Mouse (Mus musculus): ENCODE results near the gene Insl3. TPM values are rescaled to one million over a fixed set of nuclear protein-coding genes. Genes with fewer than 3 reads are reported as not detected.
"Not testable (repeated sequence)": the region's sequence is repeated elsewhere in the genome, so short reads cannot be mapped to it uniquely, and the experiment has no call there.

Gene Insl3
- polyA plus RNA-seq, 1 experiment from 2014 or later: 0.37 TPM

GRCm38 (mm10) chr8:71693166-71694041 lies 4.4 kb downstream of the Insl3 start:
- peaks cover 81% of the 10 kb centered on the region for H3K27me3 ChIP-seq (ENCODE audit: control insufficient read depth, insufficient read depth, low read length)
- DNase-seq (ENCODE audit: low spot score): peak; percentile 43
- no peak overlapping the region for H3K27ac ChIP-seq (ENCODE audit: low read depth, low read length)
- no peak overlapping the region for H3K4me2 ChIP-seq (replicated peaks; ENCODE audit: low read depth, low read length)
- H3K4me1 ChIP-seq (replicated peaks; ENCODE audit: control insufficient read depth, insufficient read depth, low read length): peaks cover 6% of the 10 kb centered on the region; the same call in 1 of the 2 replicates
- H3K36me3 ChIP-seq (ENCODE audit: control insufficient read depth, insufficient read depth, low read length): no peaks in the 10 kb centered on the region
- WGBS: 11% methylated on average over 68 of the region's 68 CpGs
- no peaks in the 10 kb centered on the region for H3K9me3 ChIP-seq (ENCODE audit: control insufficient read depth, low read length)
- H3K4me3 ChIP-seq (ENCODE audit: low read depth, low read length): peak overlapping the region; percentile 8; the same call in 1 of the 2 replicates
- H3K9ac ChIP-seq (ENCODE audit: low read depth, low read length): no peak overlapping the region
- no peak for ATAC-seq (ENCODE audit: low FRiP score)

GRCm38 (mm10) chr8:71695456-71695855 lies 6.4 kb downstream of the Insl3 start:
- DNase-seq (ENCODE audit: low spot score); H3K4me3 ChIP-seq (ENCODE audit: low read depth, low read length); H3K4me2 ChIP-seq (replicated peaks; ENCODE audit: low read depth, low read length); ATAC-seq (ENCODE audit: low FRiP score); H3K4me1 ChIP-seq (replicated peaks; ENCODE audit: control insufficient read depth, insufficient read depth, low read length); H3K27ac ChIP-seq (ENCODE audit: low read depth, low read length); H3K9ac ChIP-seq (ENCODE audit: low read depth, low read length); H3K36me3 ChIP-seq (ENCODE audit: control insufficient read depth, insufficient read depth, low read length); H3K9me3 ChIP-seq (ENCODE audit: control insufficient read depth, low read length): not testable (repeated sequence)
- 64% methylated on average over 12 of the region's 12 CpGs for WGBS
- H3K27me3 ChIP-seq (ENCODE audit: control insufficient read depth, insufficient read depth, low read length): peaks cover 73% of the 10 kb centered on the region

GRCm38 (mm10) chr8:71700493-71701269 lies 11.7 kb downstream of the Insl3 start:
- 0 out of 2 replicates have a peak, but pooled peaks have one; percentile 40 for ATAC-seq (ENCODE audit: low FRiP score)
- H3K36me3 ChIP-seq (ENCODE audit: control insufficient read depth, insufficient read depth, low read length): no peaks in the 10 kb centered on the region
- 10% methylated on average over 29 of the region's 29 CpGs for WGBS
- no peak overlapping the region for H3K9ac ChIP-seq (ENCODE audit: low read depth, low read length)
- H3K9me3 ChIP-seq (ENCODE audit: control insufficient read depth, low read length): no peaks in the 10 kb centered on the region
- no peak overlapping the region for H3K4me2 ChIP-seq (replicated peaks; ENCODE audit: low read depth, low read length)
- H3K4me3 ChIP-seq (ENCODE audit: low read depth, low read length): no peak overlapping the region
- H3K27me3 ChIP-seq (ENCODE audit: control insufficient read depth, insufficient read depth, low read length): peaks cover 47% of the 10 kb centered on the region
- no peak overlapping the region for H3K27ac ChIP-seq (ENCODE audit: low read depth, low read length)
- peak; percentile 25 for DNase-seq (ENCODE audit: low spot score)
- no peaks in the 10 kb centered on the region for H3K4me1 ChIP-seq (replicated peaks; ENCODE audit: control insufficient read depth, insufficient read depth, low read length)

GRCm38 (mm10) chr8:71701414-71702086 lies 12.5 kb downstream of the Insl3 start, which contains the start of gene B3gnt3:
B3gnt3 (minus strand) TSS chr8:71701789.
- Histone ChIP-seq H3K36me3 (ENCODE audit: control insufficient read depth, insufficient read depth, low read length) (no peaks in the 10 kb centered on the region), H3K9ac (ENCODE audit: low read depth, low read length) (no peak within 1 kb of the TSS), H3K4me2 (replicated peaks; ENCODE audit: low read depth, low read length) (no peak within 1 kb of the TSS), H3K27me3 (ENCODE audit: control insufficient read depth, insufficient read depth, low read length) (peaks cover 46% of the 10 kb centered on the region), H3K27ac (ENCODE audit: low read depth, low read length) (no peak within 1 kb of the TSS), H3K4me3 (ENCODE audit: low read depth, low read length) (no peak within 1 kb of the TSS), H3K4me1 (replicated peaks; ENCODE audit: control insufficient read depth, insufficient read depth, low read length) (no peaks in the 10 kb centered on the region), H3K9me3 (ENCODE audit: control insufficient read depth, low read length) (no peaks in the 10 kb centered on the region)
- ATAC-seq (ENCODE audit: low FRiP score) (no peak), DNase-seq (ENCODE audit: low spot score) (peak; percentile 12)
- WGBS: 18% methylated on average over 25 of the region's 34 CpGs

- Histone ChIP-seq H3K4me2 (replicated peaks; ENCODE audit: low read depth, low read length) (no peak overlapping the region), H3K4me3 (ENCODE audit: low read depth, low read length) (no peak overlapping the region), H3K4me1 (replicated peaks; ENCODE audit: control insufficient read depth, insufficient read depth, low read length) (no peaks in the 10 kb centered on the region), H3K36me3 (ENCODE audit: control insufficient read depth, insufficient read depth, low read length) (no peaks in the 10 kb centered on the region), H3K9ac (ENCODE audit: low read depth, low read length) (no peak overlapping the region), H3K27me3 (ENCODE audit: control insufficient read depth, insufficient read depth, low read length) (peaks cover 42% of the 10 kb centered on the region), H3K9me3 (ENCODE audit: control insufficient read depth, low read length) (no peaks in the 10 kb centered on the region), H3K27ac (ENCODE audit: low read depth, low read length) (no peak overlapping the region)
- DNase-seq (ENCODE audit: low spot score) (peak; percentile 3), ATAC-seq (ENCODE audit: low FRiP score) (no peak)
- WGBS: 34% methylated on average over 4 of the region's 4 CpGs
Measured at GRCm38 (mm10) chr8:71702087-71702432, 13.0 kb downstream of the Insl3 start.

- DNase-seq (ENCODE audit: low spot score) (no peak), ATAC-seq (ENCODE audit: low FRiP score) (no peak)
- Histone ChIP-seq H3K36me3 (ENCODE audit: control insufficient read depth, insufficient read depth, low read length) (no peaks in the 10 kb centered on the region), H3K27me3 (ENCODE audit: control insufficient read depth, insufficient read depth, low read length) (peaks cover 43% of the 10 kb centered on the region), H3K27ac (ENCODE audit: low read depth, low read length) (no peak overlapping the region), H3K4me2 (replicated peaks; ENCODE audit: low read depth, low read length) (no peak overlapping the region), H3K9ac (ENCODE audit: low read depth, low read length) (no peak overlapping the region), H3K4me3 (ENCODE audit: low read depth, low read length) (no peak overlapping the region), H3K4me1 (replicated peaks; ENCODE audit: control insufficient read depth, insufficient read depth, low read length) (no peaks in the 10 kb centered on the region), H3K9me3 (ENCODE audit: control insufficient read depth, low read length) (no peaks in the 10 kb centered on the region)
- 80% methylated on average over 3 of the region's 3 CpGs for WGBS
Measured at GRCm38 (mm10) chr8:71702923-71703322, 13.9 kb downstream of the Insl3 start.

GRCm38 (mm10) chr8:71703400-71703799 lies 14.4 kb downstream of the Insl3 start:
- ATAC-seq (ENCODE audit: low FRiP score); H3K27ac ChIP-seq (ENCODE audit: low read depth, low read length); H3K9ac ChIP-seq (ENCODE audit: low read depth, low read length); H3K4me2 ChIP-seq (replicated peaks; ENCODE audit: low read depth, low read length); H3K9me3 ChIP-seq (ENCODE audit: control insufficient read depth, low read length); DNase-seq (ENCODE audit: low spot score); H3K4me3 ChIP-seq (ENCODE audit: low read depth, low read length); H3K4me1 ChIP-seq (replicated peaks; ENCODE audit: control insufficient read depth, insufficient read depth, low read length); H3K36me3 ChIP-seq (ENCODE audit: control insufficient read depth, insufficient read depth, low read length): not testable (repeated sequence)
- H3K27me3 ChIP-seq (ENCODE audit: control insufficient read depth, insufficient read depth, low read length): peaks cover 44% of the 10 kb centered on the region

- no peak overlapping the region for H3K9ac ChIP-seq (ENCODE audit: low read depth, low read length)
- ATAC-seq (ENCODE audit: low FRiP score): no peak
- DNase-seq (ENCODE audit: low spot score): peak; percentile 78
- no peak overlapping the region for H3K4me3 ChIP-seq (ENCODE audit: low read depth, low read length)
- peaks cover 18% of the 10 kb centered on the region for H3K27me3 ChIP-seq (ENCODE audit: control insufficient read depth, insufficient read depth, low read length)
- WGBS: 40% methylated on average over 8 of the region's 8 CpGs
- H3K4me1 ChIP-seq (replicated peaks; ENCODE audit: control insufficient read depth, insufficient read depth, low read length): 0 out of 2 replicates have a peak, but pooled peaks cover 2% of the 10 kb centered on the region
- H3K27ac ChIP-seq (ENCODE audit: low read depth, low read length): no peak overlapping the region
- H3K9me3 ChIP-seq (ENCODE audit: control insufficient read depth, low read length): no peaks in the 10 kb centered on the region
- no peaks in the 10 kb centered on the region for H3K36me3 ChIP-seq (ENCODE audit: control insufficient read depth, insufficient read depth, low read length)
- no peak overlapping the region for H3K4me2 ChIP-seq (replicated peaks; ENCODE audit: low read depth, low read length)
Measured at GRCm38 (mm10) chr8:71707874-71708273, 18.9 kb downstream of the Insl3 start.

Data from hindbrain, embryonic 11.5 days (tissue).